Mouse (Mus musculus) thymus, postnatal 25 days (tissue): Measurements from ENCODE around the gene Ky.

ENCODE experiments used
- DNase-seq: peaks from one replicate; pipeline ENCODE4 v3.0.0; 2022

Ky gene

DNA sequence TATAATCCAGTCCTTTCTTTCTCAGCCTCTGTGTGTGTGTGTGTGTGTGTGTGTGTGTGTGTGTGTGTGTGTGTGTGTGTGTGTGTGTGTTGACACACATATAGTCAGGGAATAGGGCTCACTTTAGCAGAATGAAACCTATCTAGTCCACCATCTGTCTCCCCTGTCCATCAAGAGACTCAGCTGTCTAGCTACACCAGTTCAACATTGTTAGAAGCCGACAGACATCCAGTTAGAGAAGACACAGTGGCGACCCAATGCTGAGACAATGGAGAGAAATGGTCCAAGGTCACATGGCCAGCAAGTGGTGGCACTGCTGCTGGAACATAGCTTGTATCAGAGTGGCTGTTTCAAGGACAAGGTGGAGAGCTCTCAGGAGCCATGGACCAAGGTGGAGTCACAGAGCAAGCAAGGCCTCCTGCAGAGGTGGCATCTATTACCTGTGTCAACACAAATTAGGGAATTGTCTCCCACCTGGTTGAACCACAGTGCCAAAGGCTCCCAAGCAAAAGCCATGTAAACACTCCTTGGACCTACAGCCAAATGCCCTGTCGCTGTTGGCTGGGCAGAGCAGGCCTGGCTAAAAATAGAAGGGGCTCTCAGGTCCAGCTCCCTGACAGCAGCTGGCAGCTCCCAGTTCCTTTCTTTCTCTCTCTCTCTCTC lies 703 bp upstream of the Ky start:
- no peak for DNase-seq

DNA sequence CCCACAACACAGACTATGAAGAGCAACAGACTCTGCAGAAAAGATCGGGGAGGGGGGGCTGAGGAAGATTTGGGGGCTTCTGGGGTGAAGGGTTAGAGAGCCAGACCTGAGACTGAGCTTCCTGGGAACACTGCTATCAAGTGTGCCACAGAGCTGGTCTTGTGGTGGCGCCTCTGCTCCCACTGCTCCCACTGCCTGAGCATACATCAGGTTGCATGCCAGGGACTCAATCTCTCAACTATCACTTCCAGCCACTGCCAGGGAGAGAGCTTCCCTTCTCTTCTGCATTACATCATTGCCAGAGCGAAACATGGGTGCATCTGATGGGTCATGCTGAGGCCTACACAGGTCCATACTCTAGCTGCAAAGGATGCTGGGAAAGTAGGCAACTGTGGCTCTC lies 2.8 kb downstream of the Ky start:
- DNase-seq: no peak

DNA sequence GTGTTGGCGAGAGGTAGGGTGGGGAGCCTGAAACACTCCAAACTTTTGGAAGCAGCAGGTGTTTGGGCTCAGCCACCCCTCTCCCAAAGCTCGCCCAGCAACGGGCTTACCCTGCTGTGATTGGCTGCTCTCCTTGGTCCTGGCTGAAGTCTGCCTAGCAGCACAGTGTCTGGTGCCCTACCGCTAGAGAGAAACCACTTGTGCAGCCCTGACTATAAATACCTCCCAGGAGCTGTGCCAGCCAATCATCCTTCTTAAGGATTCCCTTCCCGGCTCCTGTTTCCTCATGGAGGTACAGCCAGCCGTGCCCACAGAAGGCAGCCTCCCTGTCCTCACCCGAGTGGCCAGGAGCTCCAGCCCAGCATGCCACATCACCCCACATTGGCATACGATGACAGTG lies 5.9 kb downstream of the Ky start:
- DNase-seq: no peak

DNA sequence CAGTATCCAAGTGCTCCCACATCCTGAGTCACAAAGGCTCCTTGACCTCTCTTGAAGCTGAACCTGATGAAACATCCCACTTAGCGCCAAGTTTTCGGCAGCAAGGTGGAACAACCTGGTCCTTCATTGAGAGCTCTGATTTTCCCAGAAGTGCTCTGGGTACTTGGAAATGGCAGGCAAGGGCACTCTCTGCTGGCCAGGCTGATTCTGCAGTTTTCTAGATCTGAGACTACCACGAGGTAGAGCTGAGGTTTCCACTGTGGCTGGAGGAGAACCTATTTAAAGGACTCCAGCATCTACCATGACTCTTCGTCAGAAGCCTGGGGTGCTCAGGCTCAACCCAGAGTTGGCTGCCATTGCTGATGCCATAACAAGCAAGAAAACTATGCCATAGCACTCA lies 8.0 kb downstream of the Ky start:
- no peak for DNase-seq

DNA sequence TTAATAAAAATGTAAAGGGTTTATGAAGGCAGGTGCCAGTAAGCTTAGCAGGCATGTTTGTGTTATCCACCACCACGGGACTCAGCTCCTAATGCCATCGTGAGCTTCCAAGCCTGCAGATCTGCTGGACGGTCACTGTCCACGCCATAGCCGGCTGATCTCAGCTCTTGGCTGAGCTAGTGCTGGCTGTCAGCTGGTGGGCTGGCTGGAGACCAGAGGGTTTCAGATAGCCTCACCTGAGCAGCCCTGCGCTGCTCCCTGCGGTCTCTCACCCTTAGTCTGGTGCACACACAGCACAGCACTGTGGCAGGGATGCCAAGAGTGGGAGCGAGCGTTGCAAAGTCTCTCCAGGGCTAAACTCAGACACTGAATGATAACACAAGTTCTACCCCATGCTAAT lies 12.9 kb downstream of the Ky start:
- no peak for DNase-seq

DNA sequence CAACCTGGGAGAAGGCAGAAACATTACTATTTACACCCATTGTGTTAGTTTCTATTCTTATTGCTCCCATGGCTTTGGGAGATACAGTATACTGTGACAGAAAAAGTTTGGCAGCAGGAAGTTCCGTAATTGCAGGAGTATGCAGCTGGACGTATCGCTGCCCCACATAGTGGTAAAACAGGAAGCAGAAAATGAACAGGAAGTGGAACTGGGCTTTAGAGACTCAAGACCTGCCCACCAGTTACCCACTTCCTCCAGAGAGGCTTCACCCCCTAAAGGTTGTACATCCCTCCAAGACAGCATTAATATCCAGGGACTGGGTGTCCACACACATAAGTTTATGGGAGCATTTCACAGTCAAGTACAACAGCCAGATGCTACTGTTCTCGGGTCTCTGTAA lies 15.8 kb downstream of the Ky start:
- no peak for DNase-seq

DNA sequence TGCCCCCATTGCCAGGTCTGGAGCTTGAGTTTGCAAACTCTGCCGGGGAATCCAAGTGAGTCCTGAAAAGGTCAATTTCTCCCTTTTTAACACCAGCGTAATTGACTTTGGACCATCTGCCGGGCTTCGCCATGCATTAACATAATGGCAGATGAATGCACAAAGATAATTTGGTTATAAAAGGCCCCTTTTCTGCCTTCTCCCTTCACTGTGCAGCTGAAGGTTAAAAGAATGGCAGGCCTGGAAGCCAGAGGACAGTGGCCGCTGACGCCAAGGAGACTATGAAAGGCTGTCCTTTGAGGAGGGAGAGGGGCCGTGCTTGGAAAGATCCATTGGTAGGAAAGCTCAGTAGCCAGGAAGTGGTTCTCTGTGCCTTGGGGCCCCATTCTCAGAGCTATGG lies 22.6 kb downstream of the Ky start:
- DNase-seq: no peak

DNA sequence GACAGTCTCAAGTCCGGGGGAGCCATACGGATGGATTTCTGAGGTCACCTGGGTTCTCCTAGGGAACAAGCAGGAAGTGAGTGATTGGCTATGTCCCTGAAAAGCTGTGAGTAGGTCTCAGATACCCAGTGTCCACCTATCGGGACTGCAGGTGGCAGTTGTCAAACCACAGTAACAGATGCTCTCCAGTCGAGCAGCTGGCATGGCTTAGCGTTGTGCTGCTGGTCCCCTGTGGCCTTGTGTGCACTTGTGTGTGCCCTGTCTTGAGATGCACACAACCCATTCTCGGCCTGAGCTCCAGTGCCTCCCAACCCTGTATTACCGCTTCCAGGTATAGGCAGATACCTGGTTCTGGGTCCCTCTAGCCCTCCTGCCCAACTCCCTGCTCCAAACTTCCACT lies 23.0 kb downstream of the Ky start:
- no peak for DNase-seq

DNA sequence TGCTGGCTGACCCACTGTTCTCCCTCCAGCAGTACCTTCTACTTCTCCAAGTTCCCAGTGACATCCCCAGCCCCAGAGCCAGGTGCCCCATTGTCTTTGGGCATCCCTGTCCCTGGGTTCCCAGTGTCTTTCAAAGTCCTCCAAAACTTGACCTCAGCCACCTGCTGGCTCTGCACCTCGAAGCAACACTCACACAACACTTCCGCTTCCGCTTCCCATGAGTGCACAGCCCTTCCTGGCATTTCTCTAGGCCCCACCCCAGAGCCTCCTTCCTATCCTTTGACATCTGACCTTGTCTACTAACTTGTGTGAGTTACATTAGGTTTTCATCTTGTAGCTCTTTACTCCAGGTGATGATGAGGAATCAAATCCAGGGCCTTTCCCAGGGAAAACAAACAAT lies 23.5 kb downstream of the Ky start:
- no peak for DNase-seq

DNA sequence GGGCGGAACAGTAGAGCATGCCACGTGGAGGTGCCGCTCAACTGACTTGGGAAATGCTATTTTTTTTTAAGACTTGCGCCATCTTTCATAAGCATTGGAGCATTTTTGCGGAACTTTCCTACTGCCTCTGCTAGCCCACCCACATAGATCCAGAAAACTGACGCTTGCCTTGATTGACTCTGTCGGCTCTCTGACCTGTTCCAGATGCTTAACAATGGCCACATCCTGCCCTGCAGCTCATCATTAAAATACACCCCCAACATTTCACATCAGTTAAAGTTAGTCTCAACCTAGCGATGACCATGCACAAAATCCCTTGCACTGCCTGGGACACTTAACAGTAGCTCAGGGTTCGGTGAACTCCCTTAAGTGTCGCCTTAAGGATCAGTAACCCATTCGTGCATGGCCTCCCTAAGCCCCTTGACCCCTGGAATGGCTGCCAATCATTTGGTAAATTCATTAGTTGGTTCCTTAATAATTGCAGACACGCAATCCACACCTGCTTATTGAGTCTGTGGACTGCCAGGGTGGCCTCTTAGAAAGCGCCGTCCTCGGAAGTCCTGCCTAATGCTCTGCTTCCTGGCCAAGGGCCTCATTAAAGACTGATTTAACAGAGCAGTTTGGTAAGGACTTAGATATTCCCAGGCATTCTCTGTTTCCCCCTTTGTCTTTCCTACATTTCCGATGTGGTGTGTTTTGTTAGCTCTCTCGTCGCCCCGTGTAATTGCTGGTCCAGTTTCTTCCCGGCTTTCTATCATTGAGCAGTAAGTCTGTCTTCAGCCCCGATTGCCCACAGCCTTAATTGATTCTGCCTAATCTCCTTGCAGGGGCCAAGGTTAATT lies 25.7 kb downstream of the Ky start:
- no peak for DNase-seq

DNA sequence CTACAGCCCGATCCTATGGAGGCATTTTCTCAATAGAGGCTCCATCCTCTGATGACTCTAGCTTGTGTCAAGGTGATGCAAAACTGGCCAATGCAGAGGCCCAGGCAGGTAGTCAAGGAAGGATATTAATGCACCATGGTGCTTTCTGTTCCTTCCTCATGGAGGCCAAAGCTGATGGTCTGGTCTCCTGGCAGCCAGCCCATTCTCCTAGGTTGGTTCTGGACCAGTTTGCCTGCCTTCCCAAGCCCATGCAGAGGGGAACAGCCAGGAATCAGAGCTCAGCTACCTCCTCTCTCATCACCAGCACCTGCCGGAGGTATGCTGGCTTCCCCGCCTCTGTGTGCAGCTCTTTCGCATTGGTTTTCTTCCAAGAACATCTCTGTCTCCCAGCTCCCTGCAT lies 31.4 kb downstream of the Ky start:
- no peak for DNase-seq

DNA sequence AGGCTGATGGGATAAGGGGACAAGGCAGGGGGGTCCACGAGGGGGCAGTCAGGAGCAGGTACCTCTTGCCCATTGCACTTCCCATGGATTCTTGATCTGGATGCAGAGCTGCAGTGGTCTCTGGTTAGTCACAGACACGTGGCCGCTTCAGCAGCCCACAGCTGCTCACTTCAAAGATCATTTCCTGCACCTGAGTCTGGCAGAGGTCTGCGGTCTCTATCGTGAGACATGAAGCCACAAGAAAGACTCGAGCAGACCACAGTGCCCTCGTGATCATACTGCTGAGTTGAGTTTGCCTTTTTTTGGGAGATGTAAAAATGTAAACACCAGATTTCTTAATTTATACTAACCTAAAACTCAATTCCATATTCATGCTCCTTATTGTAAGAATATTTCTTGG lies 34.1 kb downstream of the Ky start:
- DNase-seq: peak; percentile 68

DNA sequence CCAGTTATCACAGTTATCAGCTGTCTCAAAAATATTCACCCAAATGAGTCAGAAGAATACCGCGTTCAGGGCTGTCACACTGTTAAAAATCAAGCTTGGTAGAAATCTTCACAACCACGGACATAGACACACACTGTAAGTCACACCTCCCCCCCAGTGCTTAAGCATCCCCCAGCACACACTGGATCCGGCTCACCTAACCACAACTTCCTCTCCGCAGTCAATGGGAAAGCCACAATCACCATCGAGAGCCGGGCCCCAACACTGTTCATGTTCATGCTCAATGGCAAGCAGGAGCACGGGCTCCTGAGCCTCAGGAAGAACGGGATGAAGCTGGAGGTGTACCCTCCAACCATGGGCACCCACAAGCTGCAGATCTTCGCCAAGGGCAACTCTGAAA lies 36.1 kb downstream of the Ky start:
- peak; percentile 33 for DNase-seq

DNA sequence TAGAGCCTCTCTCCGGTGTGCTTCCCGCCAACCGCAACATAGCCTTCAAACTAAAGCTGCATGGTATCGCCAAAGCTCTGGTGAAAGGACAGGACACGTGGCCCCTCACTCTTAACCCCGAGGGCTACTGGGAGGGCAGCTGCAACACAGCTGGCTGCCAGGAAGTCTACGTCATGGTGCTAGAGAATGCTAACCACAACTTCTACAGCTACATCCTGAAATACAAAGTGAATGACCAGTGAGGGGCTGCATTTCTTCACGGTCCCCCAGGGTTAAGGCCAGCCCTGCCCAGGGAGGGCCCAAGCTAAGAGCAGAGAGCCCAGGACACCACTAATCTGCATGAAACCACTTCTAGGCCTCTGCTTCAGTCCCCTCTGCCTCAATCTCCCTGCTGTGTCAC lies 37.0 kb downstream of the Ky start:
- DNase-seq: no peak

DNA sequence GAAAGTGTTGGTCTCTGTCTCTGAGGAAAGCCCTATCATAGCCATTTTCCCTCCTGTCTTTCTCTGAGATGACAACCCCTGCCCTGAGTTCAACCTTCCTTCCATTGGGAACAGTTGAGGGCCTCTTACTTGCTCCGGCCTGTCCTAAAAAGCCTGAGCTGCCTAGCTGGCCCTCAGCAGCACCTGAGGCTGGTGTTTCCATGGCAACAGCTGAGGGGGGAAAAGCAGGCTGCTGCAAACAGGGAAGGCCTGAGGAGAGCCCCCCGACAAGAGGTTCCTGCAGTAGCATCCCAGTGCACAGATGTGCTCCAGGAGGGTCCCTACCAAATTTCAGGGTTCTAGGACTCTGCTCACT lies 38.2 kb downstream of the Ky start:
- DNase-seq: no peak

DNA sequence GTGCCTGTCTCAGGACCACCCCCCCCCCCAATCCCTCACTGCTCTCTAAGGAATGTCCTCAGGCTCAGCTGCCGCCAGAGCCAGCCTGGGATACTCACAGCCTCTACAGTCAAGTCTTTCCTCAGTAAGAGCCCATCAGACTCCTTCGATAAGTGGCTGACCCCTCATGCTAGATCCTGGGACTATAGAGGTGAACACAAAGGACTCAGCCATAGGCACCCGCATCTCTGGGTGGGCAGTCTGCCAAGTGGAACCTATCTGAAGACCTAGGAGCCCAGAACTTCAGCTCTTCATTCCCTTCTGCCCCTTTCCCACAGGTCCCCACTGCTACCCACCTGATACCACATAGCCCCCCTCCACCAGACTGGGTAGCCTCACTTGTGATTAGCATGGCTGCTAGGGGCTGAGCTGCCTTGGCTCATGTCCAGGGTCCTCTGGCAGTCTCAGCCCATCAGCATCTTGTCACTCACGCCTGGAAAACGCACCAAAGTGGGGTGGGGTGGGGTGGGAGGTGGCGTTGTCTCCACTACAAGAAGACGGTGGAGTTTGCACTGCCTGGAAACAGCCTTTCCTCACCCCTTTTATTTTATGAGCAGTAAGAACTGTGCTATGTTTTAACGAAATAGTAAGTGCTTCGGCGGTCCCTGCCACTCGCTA lies 38.7 kb downstream of the Ky start:
- no peak for DNase-seq

DNA sequence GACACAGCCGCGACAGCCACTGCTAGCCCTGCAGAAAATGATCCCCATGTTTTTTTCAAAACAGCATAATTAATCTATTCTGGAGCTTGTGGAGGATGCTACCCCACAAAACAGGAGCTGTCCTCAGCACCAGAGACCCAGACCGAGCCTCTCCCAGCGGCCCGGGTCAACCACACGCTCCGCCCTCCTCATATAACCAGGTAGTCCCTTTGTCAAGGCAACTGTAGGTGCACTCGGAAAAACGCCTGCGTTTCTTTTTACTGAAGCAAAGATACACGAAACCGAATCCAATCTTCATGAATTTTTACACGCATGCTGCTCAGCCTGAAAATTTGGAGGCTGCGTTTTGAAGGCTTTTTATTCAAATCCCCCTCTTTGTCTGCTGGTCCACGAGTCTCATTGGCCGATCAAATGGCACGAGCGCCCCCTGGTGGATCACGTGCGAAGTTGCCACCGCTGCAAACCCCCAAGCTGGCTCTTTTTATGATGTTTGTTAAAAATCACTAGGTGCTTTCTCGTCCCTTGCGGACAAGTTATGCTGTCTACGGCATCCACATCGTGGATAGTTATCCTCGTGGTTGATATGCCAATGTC lies 39.3 kb downstream of the Ky start:
- peak; percentile 82 for DNase-seq

DNA sequence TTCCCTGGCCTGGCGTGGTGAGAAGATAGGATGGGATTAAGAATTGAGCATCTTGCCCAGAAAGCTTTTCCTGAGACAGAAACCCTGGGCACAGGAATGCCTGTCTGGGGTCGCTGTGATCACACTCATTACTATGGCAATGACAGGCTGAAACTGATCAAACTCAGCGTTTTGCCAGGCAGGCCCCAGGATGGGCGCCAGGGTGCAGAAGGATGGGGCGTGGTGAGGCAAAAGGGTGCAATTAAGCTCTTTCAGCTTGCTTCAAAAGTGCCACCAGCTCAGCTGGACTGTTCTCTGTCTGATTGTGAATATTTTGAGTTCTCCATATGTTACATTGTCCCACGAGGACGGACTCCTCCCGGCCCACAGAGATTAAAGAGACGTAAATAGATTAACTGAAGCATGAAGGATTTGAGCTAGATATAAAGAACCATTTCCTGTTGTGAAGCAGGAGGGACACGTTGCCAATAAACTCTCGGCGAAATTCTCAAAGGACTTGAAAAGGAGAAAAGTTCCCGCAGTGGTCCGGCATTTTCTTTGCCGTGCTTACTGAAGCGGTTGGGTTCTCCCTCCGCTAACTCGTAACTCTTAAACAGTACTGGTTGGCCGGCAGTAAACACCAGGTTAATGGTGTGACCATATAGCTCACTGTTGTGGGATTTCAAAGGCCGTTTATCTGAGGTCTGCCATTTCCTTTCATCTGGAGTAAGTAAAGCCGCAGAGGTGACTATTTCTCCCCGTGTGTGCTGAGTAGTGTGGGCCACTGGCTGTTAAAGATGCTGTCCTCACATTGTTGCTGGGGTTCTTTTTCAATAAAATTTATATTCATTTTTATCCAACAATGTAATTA lies 40.1 kb downstream of the Ky start:
- no peak for DNase-seq

DNA sequence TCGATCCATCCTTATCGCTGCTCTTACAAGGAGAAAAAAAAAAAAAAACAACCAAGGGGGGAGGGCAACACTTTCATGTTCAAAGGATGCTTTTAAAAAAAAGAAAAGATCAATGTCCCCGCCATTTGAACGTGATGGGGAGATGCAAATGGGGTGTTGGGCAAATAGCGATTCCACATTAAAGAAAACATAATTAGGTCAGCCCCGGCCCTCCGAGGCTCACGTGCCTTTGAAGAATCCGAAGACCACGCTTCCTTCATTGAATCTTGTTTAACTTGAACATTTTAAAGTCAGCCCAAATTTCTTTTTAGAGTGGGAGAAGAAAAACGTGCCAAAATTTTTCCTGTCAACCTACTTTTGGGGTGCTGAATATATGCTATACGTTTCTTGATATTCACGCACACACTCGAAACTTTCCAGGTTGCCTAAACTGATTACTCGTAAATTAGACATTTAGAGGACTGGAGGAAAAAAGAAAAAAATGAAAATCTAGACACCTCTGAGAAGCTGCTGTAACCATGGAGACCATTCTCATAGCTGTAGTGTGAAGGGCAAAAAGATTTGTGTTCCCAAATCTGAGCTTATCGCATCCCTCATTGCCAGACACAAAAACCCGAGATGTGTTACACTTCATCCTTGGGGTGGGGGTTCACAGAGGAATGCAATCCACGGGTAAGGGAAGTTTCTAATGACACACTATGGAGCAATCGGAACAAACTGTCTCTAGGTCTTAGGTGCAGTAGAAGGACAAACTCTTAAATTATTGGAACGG lies 40.9 kb downstream of the Ky start:
- no peak for DNase-seq

DNA sequence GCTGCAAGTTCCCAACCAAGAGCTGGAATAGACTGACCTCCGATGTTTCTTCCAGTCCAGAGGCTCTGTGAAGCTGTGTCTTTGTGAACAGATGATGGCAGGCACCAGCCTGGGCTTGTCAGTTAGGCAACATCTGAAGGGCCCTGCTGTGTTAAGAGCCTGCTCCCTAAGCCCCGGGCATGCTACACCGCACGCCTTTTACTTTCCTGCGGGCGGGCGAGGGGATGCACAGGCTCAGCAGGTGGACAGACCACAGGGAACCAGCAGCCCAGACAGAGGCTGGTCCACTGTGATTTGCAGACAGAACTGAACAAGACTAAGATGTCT lies 41.4 kb downstream of the Ky start:
- DNase-seq: no peak

DNA sequence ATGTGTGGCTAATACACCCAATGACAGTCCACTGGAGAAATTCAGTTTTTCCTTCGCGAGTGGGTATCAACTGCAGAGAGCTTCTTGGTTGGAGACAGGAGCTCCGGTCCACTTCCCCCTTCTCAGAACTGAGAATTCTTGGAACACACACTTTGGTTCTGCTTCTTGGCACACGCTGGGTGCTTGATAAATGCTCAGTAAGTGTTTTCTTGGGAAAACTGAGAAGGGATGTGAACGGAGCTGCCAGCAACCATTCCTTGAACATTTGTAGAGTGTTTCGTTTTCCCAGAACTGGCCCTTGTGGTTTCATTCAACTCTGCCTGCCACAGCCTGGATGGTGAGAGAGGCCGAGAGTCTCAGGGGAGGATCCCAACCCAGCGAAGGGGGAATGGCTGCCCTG lies 43.7 kb downstream of the Ky start:
- no peak for DNase-seq

DNA sequence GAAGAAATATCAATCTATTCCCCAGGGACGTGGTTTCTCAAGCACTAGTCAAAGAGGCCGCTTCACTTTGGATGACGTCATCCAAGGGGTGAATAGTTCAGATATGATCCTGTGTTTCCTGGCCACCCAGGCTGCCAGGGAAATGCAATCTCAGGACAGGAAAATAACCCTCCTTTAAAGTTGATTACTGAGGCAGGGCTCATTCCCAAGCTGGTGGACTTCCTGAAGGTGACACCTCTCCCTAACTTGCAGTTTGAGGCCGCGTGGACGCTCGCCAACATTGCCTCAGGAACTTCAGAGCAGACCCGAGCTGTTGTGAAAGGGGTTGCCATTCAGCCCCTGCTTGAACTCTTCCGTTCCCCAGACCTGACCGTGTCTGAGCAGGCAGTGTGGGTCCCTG lies 46.2 kb downstream of the Ky start:
- no peak for DNase-seq
